Mouse (Mus musculus): ENCODE data around the gene Snrpf.

The Snrpf gene

GRCm38 (mm10) chr10:93589281-93589848 lies at the start of gene Snrpf:
Gene Snrpf (minus strand): TSS chr10:93589706.
- in situ Hi-C loops (cut with MboI; ENCODE audit: unreplicated experiment in 2 of 2), result loop anchor here (10.0 to 25.0 kb wide), 4 partner anchors 423 to 1902 kb away; no protein-coding TSS in a partner anchor

DNA sequence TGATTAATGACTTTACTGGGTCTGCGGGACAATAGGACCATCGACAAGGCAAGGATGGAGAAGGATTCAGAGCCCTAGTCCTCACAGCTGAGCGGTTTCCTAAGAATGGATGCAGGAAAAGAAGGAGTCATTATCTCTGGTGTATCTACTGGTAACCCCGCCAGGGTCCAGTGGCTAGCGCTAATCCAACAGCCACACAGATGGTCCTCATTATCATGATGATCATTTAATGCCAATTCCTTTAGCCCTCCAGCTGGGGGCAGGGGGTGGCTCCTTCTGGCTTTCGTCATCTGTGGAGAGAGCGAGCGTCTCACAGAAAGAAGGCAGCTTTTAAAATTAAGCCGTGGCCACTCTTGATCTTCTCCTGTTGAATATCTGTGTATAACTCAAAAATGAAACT lies 46.4 kb upstream of the Snrpf start:
- in situ Hi-C loops (cut with MboI; ENCODE audit: unreplicated experiment in 2 of 2), result no loop called here

- in situ Hi-C loops (cut with MboI; ENCODE audit: unreplicated experiment in 2 of 2), result no loop called here
Observed at GRCm38 (mm10) chr10:93633971-93634370, 44.5 kb upstream of the Snrpf start.

- in situ Hi-C loops (cut with MboI; ENCODE audit: unreplicated experiment in 2 of 2), result no loop called here
Observed at GRCm38 (mm10) chr10:93633563-93633962, 44.1 kb upstream of the Snrpf start.

GRCm38 (mm10) chr10:93632086-93632485 lies 42.6 kb upstream of the Snrpf start:
- in situ Hi-C loops (cut with MboI; ENCODE audit: unreplicated experiment in 2 of 2), result no loop called here

DNA sequence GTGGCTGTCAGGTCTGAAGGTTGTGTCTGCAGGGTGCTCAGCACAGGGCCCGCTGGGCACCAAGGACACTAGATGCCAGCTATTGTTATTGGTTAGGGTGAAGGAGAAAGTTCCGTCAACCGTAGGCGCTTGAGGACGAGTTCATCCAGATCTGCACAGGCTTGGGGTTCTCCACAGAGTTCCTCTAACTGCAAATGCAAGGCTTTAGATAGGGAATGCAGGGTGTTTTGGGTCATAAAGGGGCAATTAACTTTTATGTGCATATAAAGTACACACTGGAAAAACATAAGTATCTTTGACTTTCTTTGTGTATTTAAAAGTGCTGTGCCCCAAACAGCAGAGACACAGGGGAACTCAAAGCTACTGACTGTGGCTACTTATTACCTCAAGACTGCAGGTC lies 40.8 kb upstream of the Snrpf start:
- in situ Hi-C loops (cut with MboI; ENCODE audit: unreplicated experiment in 2 of 2), result no loop called here

- in situ Hi-C loops (cut with MboI; ENCODE audit: unreplicated experiment in 2 of 2), result loop anchor here (25.0 kb wide), 2 partner anchors 488 to 1338 kb away; no protein-coding TSS in a partner anchor
Observed at GRCm38 (mm10) chr10:93624151-93624550, 34.6 kb upstream of the Snrpf start.

- in situ Hi-C loops (cut with MboI; ENCODE audit: unreplicated experiment in 2 of 2), result loop anchor here (25.0 kb wide), 2 partner anchors 489 to 1339 kb away; no protein-coding TSS in a partner anchor
Observed at GRCm38 (mm10) chr10:93623725-93624124, 34.2 kb upstream of the Snrpf start.

GRCm38 (mm10) chr10:93620438-93621179 lies 31.1 kb upstream of the Snrpf start:
- in situ Hi-C loops (cut with MboI; ENCODE audit: unreplicated experiment in 2 of 2), result loop anchor here (25.0 kb wide), 2 partner anchors 492 to 1342 kb away; no protein-coding TSS in a partner anchor

DNA sequence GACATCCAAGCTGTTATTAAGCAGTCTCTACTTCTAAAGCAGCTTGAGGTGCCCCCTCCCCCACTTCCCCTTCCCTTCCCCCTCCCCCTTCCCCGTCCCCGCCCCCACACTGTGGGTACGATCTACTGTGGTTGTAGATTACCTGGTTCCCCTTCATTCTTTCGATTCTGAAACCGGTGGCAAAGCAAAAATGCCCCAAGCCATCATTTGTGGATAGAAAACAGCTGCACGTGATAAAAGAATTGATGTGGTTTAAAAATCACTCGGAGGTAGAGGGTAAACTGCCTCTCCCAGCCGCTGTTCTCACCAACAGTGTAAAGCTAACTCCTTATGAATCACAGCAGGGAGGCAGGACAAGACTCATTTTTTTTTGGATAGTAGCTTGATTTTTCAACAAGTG lies 25.3 kb upstream of the Snrpf start:
- in situ Hi-C loops (cut with MboI; ENCODE audit: unreplicated experiment in 2 of 2), result loop anchor here (25.0 kb wide), 2 partner anchors 497 to 1347 kb away; no protein-coding TSS in a partner anchor

DNA sequence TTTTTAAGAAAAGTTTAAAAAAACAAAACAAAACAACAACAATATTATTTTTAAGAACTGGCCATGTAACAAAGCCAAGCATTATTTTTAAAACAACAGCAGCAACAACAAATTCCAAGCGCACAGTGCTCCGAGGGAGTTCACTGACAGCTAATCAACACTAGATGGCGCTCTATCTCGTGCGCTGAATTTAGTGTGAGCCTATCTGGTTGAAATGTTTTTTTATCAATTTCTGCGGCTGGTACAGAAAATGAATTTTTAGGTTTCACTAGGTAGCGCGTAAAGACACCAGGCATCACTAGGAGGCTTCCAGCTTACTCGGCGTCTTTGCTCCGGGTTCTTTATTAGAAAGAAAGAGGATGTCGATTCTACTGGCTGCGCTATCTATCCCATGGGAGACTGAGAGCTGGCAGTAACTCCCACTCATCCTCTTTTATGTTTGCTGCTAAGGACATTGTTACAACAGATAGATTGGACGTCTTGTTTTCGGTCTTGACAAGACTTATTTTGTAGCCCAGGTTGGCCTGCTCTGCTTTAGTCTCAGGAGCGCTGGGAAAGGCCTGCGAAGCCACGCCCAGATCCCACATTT lies 22.0 kb upstream of the Snrpf start:
- in situ Hi-C loops (cut with MboI; ENCODE audit: unreplicated experiment in 2 of 2), result loop anchor here (25.0 kb wide), 2 partner anchors 501 to 1351 kb away; no protein-coding TSS in a partner anchor

GRCm38 (mm10) chr10:93610896-93611295 lies 21.4 kb upstream of the Snrpf start:
- in situ Hi-C loops (cut with MboI; ENCODE audit: unreplicated experiment in 2 of 2), result loop anchor here (25.0 kb wide), 2 partner anchors 501 to 1351 kb away; no protein-coding TSS in a partner anchor

- in situ Hi-C loops (cut with MboI; ENCODE audit: unreplicated experiment in 2 of 2), result loop anchor here (10.0 to 25.0 kb wide), 3 partner anchors 156 to 1353 kb away; no protein-coding TSS in a partner anchor
Observed at GRCm38 (mm10) chr10:93609236-93609635, 19.7 kb upstream of the Snrpf start.

GRCm38 (mm10) chr10:93608051-93608450 lies 18.5 kb upstream of the Snrpf start:
- in situ Hi-C loops (cut with MboI; ENCODE audit: unreplicated experiment in 2 of 2), result loop anchor here (10.0 to 25.0 kb wide), 3 partner anchors 157 to 1354 kb away; no protein-coding TSS in a partner anchor

DNA sequence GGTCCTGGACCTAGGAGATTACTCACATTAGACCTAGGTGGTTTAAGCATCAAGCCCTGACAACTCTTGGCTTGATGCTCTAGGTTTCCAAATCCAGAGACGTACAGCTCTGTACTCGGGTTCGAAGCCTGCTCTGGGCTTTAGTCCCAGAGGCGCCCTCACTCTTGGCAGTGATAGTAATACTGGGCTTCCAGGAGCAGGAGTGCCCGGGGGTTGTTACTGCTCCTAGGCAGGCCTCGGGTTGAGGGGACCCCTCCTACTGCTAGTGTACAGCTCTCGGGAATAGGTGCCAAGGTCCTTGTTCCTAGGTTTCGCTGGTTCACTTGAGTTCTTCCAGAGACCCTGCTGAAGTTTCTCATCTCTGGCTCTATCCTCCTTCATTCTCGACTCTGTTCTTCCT lies 16.8 kb upstream of the Snrpf start:
- in situ Hi-C loops (cut with MboI; ENCODE audit: unreplicated experiment in 2 of 2), result loop anchor here (10.0 to 25.0 kb wide), 3 partner anchors 158 to 1356 kb away; no protein-coding TSS in a partner anchor

DNA sequence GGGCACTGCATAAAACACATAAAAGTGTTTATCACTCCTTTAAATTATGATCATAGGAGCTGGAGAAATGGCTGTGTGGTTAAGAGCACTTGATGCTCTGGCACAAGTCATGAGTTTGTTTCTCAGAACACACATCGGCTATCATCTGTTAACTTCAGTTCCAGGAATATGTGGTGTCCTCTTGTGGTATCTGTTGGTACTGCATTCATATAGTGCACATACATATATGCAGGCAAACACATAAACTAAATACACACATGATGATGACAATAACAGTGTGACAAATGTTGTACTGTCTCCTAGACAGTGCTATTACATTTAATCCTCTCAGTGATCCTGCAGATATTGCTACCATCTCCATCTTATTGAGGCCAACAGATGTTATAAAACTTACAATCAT lies 13.8 kb upstream of the Snrpf start:
- in situ Hi-C loops (cut with MboI; ENCODE audit: unreplicated experiment in 2 of 2), result loop anchor here (5.0 to 25.0 kb wide), 4 partner anchors 162 to 1359 kb away; no protein-coding TSS in a partner anchor

DNA sequence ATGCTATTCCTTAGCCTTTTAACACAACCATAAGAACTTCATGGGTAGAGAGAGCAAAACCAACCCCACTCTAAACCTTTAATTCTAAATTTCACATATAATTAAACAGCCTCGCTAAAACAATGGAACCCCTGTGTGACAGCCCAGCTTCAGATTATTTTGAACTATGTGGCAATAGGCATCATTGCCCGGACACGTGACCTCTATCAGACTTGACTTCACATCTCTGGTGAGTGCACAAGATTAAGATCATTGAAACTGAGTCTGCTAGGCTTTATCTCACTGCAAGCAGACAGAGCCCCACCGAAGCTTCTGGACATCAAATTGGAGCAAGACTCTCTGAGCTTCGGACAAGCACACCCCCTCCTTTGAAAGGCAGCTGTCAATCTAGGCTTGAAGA lies 12.8 kb upstream of the Snrpf start:
- in situ Hi-C loops (cut with MboI; ENCODE audit: unreplicated experiment in 2 of 2), result loop anchor here (5.0 to 25.0 kb wide), 4 partner anchors 162 to 1360 kb away; no protein-coding TSS in a partner anchor

DNA sequence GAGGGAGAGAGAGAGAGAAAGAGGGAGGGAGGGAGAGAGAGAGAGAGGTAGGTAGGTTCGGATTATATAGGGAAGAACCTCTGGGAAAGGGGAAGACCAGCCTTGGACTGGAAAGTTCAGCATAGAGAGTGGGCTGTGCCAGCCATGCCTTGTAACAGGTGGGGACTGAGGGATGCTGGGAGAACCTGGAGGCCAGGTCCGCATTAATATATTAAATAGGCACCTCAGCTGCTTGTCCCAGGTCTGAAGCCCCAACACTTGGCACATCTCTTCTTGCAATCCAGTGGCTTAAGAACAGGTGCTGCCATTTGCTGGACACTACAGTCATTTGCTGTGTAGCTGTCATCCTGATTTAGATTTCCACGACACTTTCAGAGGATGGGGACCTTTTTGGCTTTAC lies 7.1 kb upstream of the Snrpf start:
- in situ Hi-C loops (cut with MboI; ENCODE audit: unreplicated experiment in 2 of 2), result loop anchor here (10.0 to 25.0 kb wide), 3 partner anchors 218 to 1909 kb away; no protein-coding TSS in a partner anchor

- in situ Hi-C loops (cut with MboI; ENCODE audit: unreplicated experiment in 2 of 2), result loop anchor here (10.0 to 25.0 kb wide), 3 partner anchors 219 to 1909 kb away; no protein-coding TSS in a partner anchor
Observed at GRCm38 (mm10) chr10:93595831-93596230, 6.3 kb upstream of the Snrpf start.

DNA sequence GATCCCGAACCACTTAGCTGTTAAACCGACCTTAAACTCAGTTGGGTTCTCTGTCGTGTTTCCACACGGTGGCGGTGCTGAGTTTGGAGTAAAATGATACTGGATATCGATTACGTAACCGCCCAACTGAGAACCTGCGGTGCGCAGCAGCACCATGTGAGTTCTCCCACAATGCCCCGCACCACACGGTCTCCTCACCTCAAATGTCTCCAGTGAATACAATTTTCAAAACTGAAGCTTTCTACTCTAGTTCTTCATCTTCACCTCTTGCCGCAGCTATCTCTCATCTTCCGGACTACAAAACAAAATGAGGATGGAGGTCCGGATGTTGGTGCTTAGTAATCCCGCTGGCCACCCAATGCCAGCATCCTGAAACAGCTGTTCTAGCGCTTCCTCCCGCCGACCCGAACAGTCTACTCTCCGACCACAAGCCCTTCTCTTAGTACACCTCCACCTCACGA lies 4.5 kb upstream of the Snrpf start:
- in situ Hi-C loops (cut with MboI; ENCODE audit: unreplicated experiment in 2 of 2), result loop anchor here (10.0 to 25.0 kb wide), 3 partner anchors 221 to 1907 kb away; no protein-coding TSS in a partner anchor

All from v-Abl transformed pro-B cells (cell line).